Mouse (Mus musculus) monocyte, adult 2 months (primary cell): Measurements from ENCODE around the gene Il2rb.

Experiments used
- DNase-seq, 2 experiments: peaks; one replicate each; pipeline ENCODE4 v3.0.0; 2022; ENCODE audit warnings: low spot score in 2 of 2, low read depth in 1 of 2

The Il2rb gene

GRCm38 (mm10) chr15:78520112-78520715 lies 25.1 kb upstream of the Il2rb start:
- DNase-seq, result peak in 1 of 2 experiments; percentile 10

- no peak for DNase-seq
Observed at GRCm38 (mm10) chr15:78518221-78518620, 23.1 kb upstream of the Il2rb start.

- DNase-seq, result peak; percentile 18 to 27
Observed at GRCm38 (mm10) chr15:78515759-78516158, 20.7 kb upstream of the Il2rb start.

GRCm38 (mm10) chr15:78514393-78515146 lies 19.5 kb upstream of the Il2rb start:
- peak; percentile 34 to 62 for DNase-seq

GRCm38 (mm10) chr15:78513019-78513418 lies 17.9 kb upstream of the Il2rb start:
- DNase-seq, result no peak

GRCm38 (mm10) chr15:78511951-78512350 lies 16.9 kb upstream of the Il2rb start:
- DNase-seq, result no peak

- no peak for DNase-seq
Observed at GRCm38 (mm10) chr15:78510736-78511135, 15.7 kb upstream of the Il2rb start.

GRCm38 (mm10) chr15:78510121-78510576 lies 15.1 kb upstream of the Il2rb start:
- no peak for DNase-seq

GRCm38 (mm10) chr15:78509297-78509899 lies 14.3 kb upstream of the Il2rb start:
- no peak for DNase-seq

GRCm38 (mm10) chr15:78508443-78508842 lies 13.4 kb upstream of the Il2rb start:
- no peak for DNase-seq

GRCm38 (mm10) chr15:78505541-78505940 lies 10.5 kb upstream of the Il2rb start:
- DNase-seq, result no peak

- no peak for DNase-seq
Observed at GRCm38 (mm10) chr15:78504816-78505215, 9.7 kb upstream of the Il2rb start.

GRCm38 (mm10) chr15:78504013-78504412 lies 8.9 kb upstream of the Il2rb start:
- DNase-seq, result no peak

- no peak for DNase-seq
Observed at GRCm38 (mm10) chr15:78502437-78503132, 7.5 kb upstream of the Il2rb start.

GRCm38 (mm10) chr15:78493401-78494010 lies 1.6 kb downstream of the Il2rb start:
- no peak for DNase-seq

- DNase-seq, result no peak
Observed at GRCm38 (mm10) chr15:78491301-78491700, 3.8 kb downstream of the Il2rb start.

GRCm38 (mm10) chr15:78489906-78490305 lies 5.2 kb downstream of the Il2rb start:
- no peak for DNase-seq

- DNase-seq, result no peak
Observed at GRCm38 (mm10) chr15:78489248-78489647, 5.8 kb downstream of the Il2rb start.

- DNase-seq, result no peak
Observed at GRCm38 (mm10) chr15:78487066-78487465, 8.0 kb downstream of the Il2rb start.

GRCm38 (mm10) chr15:78486564-78486963 lies 8.5 kb downstream of the Il2rb start:
- DNase-seq, result no peak

- no peak for DNase-seq
Observed at GRCm38 (mm10) chr15:78483311-78483710, 11.8 kb downstream of the Il2rb start.
